Mouse (Mus musculus) cortical plate, adult 2 months (tissue): Measurements from ENCODE around the gene Stard3. TPM values are rescaled to one million over a fixed set of nuclear protein-coding genes. Genes with fewer than 3 reads are reported as not detected.
A peak's percentile ranks its signal among the peaks of the same experiment; 100 is the strongest.

ENCODE experiments used
- H3K27ac ChIP-seq: fragments of 200-500 bp; 2 replicates; pipeline ENCODE4 v1.5.1; 2012; ENCODE audit warnings: low read length, control low read depth, inconsistent platforms; ENCODE audit not compliant: insufficient read depth
- H3K4me1 ChIP-seq: fragments of 200-500 bp; 2 replicates; pipeline ENCODE4 v1.6.1; 2011; ENCODE audit warnings: low read length; ENCODE audit not compliant: control insufficient read depth, insufficient read depth
- H3K4me3 ChIP-seq: fragments of 200-500 bp; 2 replicates; pipeline ENCODE4 v1.5.1; 2011; ENCODE audit warnings: mild to moderate bottlenecking, low read length, control low read depth; ENCODE audit not compliant: insufficient read depth
- CTCF ChIP-seq: fragments of 200-500 bp; IDR thresholded peaks from 2 replicates; pipeline ENCODE4 v1.5.1; 2011; ENCODE audit warnings: mild to moderate bottlenecking, control low read depth, low read length; ENCODE audit not compliant: insufficient read depth; ENCODE audit errors: extremely low read depth
- POLR2A ChIP-seq: fragments of 200-500 bp; IDR thresholded peaks from 2 replicates; pipeline ENCODE4 v1.6.1; 2011; ENCODE audit warnings: mild to moderate bottlenecking, low read length, control low read depth; ENCODE audit not compliant: insufficient read depth; ENCODE audit errors: extremely low read depth
- polyA plus RNA-seq: library from polyadenylated mRNA; depleted of rRNA; stranded (reverse); fragments of >200 nt; gene quantifications from 2 replicates; pipeline ENCODE4 v1.2.3, GENCODE M21; 2012; rRNA removed

Stard3 gene
- polyA plus RNA-seq, 1 experiment, result 70.8 TPM

- Histone ChIP-seq H3K4me1 (peaks cover 2% of the 10 kb centered on the region; the same call in 1 of the 2 replicates), H3K27ac (0 out of 2 replicates have a peak overlapping the region, but pooled peaks have one; percentile 5), H3K4me3 (no peak overlapping the region)
- TF ChIP-seq CTCF (no peak), POLR2A (no peak)
These were observed 60.9 kb downstream of the Stard3 start for GRCm38 (mm10) chr11:98418939-98419547.

- Histone ChIP-seq H3K27ac (no peak overlapping the region), H3K4me3 (no peak overlapping the region), H3K4me1 (no peaks in the 10 kb centered on the region)
- TF ChIP-seq POLR2A (no peak), CTCF (no peak)
These were observed 68.4 kb downstream of the Stard3 start for GRCm38 (mm10) chr11:98426592-98426991.

- Histone ChIP-seq H3K4me1 (no peaks in the 10 kb centered on the region), H3K4me3 (no peak overlapping the region), H3K27ac (no peak overlapping the region)
- TF ChIP-seq CTCF (no peak), POLR2A (no peak)
These were observed 70.3 kb downstream of the Stard3 start for GRCm38 (mm10) chr11:98428436-98428835.

Other genes with a start within 250 kb of the Stard3 start
- gene Fbxl20, start 208.0 kb upstream of the Stard3 start, polyA plus RNA-seq, result 25.0 and 25.6 TPM in 2 replicates
- gene Med1, start 165.1 kb upstream of the Stard3 start, polyA plus RNA-seq, result 21.7 and 23.3 TPM in 2 replicates
- 18.1 and 18.6 TPM in 2 replicates for gene Cdk12, start 155.3 kb upstream of the Stard3 start, polyA plus RNA-seq
- 45.0 and 57.2 TPM in 2 replicates for gene Neurod2, start 28.7 kb upstream of the Stard3 start, polyA plus RNA-seq
- gene Ppp1r1b, start 10.0 kb upstream of the Stard3 start, polyA plus RNA-seq, result 127 and 322 TPM in 2 replicates
- 13.6 and 17.7 TPM in 2 replicates for gene Tcap, start 25.4 kb downstream of the Stard3 start, polyA plus RNA-seq
- gene Pnmt, start 28.1 kb downstream of the Stard3 start, polyA plus RNA-seq, result 0.13 and 0.40 TPM in 2 replicates
- gene Pgap3, start 42.1 kb downstream of the Stard3 start, polyA plus RNA-seq, result 14.4 TPM in 2 replicates
- 2.0 and 2.6 TPM in 2 replicates for gene Erbb2, start 54.1 kb downstream of the Stard3 start, polyA plus RNA-seq
- gene Mien1, start 80.6 kb downstream of the Stard3 start, polyA plus RNA-seq, result 192 and 197 TPM in 2 replicates
- gene Grb7, start 88.0 kb downstream of the Stard3 start, polyA plus RNA-seq, result 3.8 TPM in 2 replicates
- gene Ikzf3, start 187.7 kb downstream of the Stard3 start, polyA plus RNA-seq, result 0.17 and 0.44 TPM in 2 replicates
- 0.23 TPM in 1 of 2 replicates, not detected in the other for gene Zpbp2, start 192.7 kb downstream of the Stard3 start, polyA plus RNA-seq
- gene Ormdl3, start 229.0 kb downstream of the Stard3 start, polyA plus RNA-seq, result 55.0 and 56.1 TPM in 2 replicates
- not detected in 2 replicates for gene Lrrc3c, start 239.9 kb downstream of the Stard3 start, polyA plus RNA-seq